Mouse (Mus musculus): ENCODE measurements around the gene Gm10643. TPM values are rescaled to one million over a fixed set of nuclear protein-coding genes. Genes with fewer than 3 reads are reported as not detected.

Gene Gm10643
- polyA plus RNA-seq, 1 experiment from 2014 or later = 1.8 TPM

- TF ChIP-seq CTCF (IDR thresholded peaks at IDR 0.05; ENCODE audit: low read depth) = no peak
Observed at GRCm38 (mm10) chr8:84063861-84064610, 901 bp downstream of the Gm10643 start.

GRCm38 (mm10) chr8:84060245-84060644 is 4.7 kb downstream of the Gm10643 start:
- no peak for ATAC-seq (replicated peaks; ENCODE audit: low FRiP score, low read depth)
- H3K4me1 ChIP-seq (replicated peaks; ENCODE audit: insufficient read depth, low read length) = no peaks in the 10 kb centered on the region
- H3K4me3 ChIP-seq (replicated peaks; ENCODE audit: low read depth, low read length) = no peak overlapping the region
- TF ChIP-seq CTCF (IDR thresholded peaks at IDR 0.05; ENCODE audit: low read depth) = no peak
- H3K4me2 ChIP-seq (ENCODE audit: low read length) = no peak overlapping the region
- no peak for DNase-seq (ENCODE audit: low spot score)
- WGBS = 89% methylated on average over 2 of the region's 2 CpGs
- H3K9me3 ChIP-seq (replicated peaks; ENCODE audit: low read length) = no peaks in the 10 kb centered on the region
- H3K36me3 ChIP-seq (ENCODE audit: insufficient read depth, low read length) = no peaks in the 10 kb centered on the region
- no peak overlapping the region for H3K9ac ChIP-seq (ENCODE audit: low read depth, low read length)
- no peak overlapping the region for H3K27ac ChIP-seq
- no peaks in the 10 kb centered on the region for H3K27me3 ChIP-seq (ENCODE audit: insufficient read depth, low read length)

More at GRCm38 (mm10) chr8:84063861-84064610, 901 bp downstream of the Gm10643 start:
- Histone ChIP-seq H3K36me3 (ENCODE audit: insufficient read depth, low read length) (no peaks in the 10 kb centered on the region), H3K4me1 (replicated peaks; ENCODE audit: insufficient read depth, low read length) (peaks cover 15% of the 10 kb centered on the region), H3K4me2 (ENCODE audit: low read length) (no peak overlapping the region), H3K9me3 (replicated peaks; ENCODE audit: low read length) (no peaks in the 10 kb centered on the region), H3K9ac (ENCODE audit: low read depth, low read length) (no peak overlapping the region), H3K4me3 (replicated peaks; ENCODE audit: low read depth, low read length) (no peak overlapping the region), H3K27me3 (ENCODE audit: insufficient read depth, low read length) (no peaks in the 10 kb centered on the region), H3K27ac (no peak overlapping the region)
- ATAC-seq (replicated peaks; ENCODE audit: low FRiP score, low read depth) (no peak), DNase-seq (ENCODE audit: low spot score) (no peak)
- 57% methylated on average over 8 of the region's 8 CpGs for WGBS

GRCm38 (mm10) chr8:84059226-84059625 is 5.7 kb downstream of the Gm10643 start:
- Histone ChIP-seq H3K36me3 (ENCODE audit: insufficient read depth, low read length) (no peaks in the 10 kb centered on the region), H3K9me3 (replicated peaks; ENCODE audit: low read length) (no peaks in the 10 kb centered on the region), H3K27me3 (ENCODE audit: insufficient read depth, low read length) (no peaks in the 10 kb centered on the region), H3K4me3 (replicated peaks; ENCODE audit: low read depth, low read length) (no peak overlapping the region), H3K27ac (no peak overlapping the region), H3K4me2 (ENCODE audit: low read length) (no peak overlapping the region), H3K4me1 (replicated peaks; ENCODE audit: insufficient read depth, low read length) (no peaks in the 10 kb centered on the region), H3K9ac (ENCODE audit: low read depth, low read length) (no peak overlapping the region)
- 88% methylated on average over 2 of the region's 2 CpGs for WGBS
- DNase-seq (ENCODE audit: low spot score) (no peak), ATAC-seq (replicated peaks; ENCODE audit: low FRiP score, low read depth) (no peak)
- no peak for TF ChIP-seq CTCF (IDR thresholded peaks at IDR 0.05; ENCODE audit: low read depth)

- 93% methylated on average over 1 of the region's 1 CpGs for WGBS
- DNase-seq (ENCODE audit: low spot score) = no peak
- Histone ChIP-seq H3K36me3 (ENCODE audit: insufficient read depth, low read length) (no peaks in the 10 kb centered on the region), H3K4me2 (ENCODE audit: low read length) (no peak overlapping the region), H3K9ac (ENCODE audit: low read depth, low read length) (no peak overlapping the region), H3K4me1 (replicated peaks; ENCODE audit: insufficient read depth, low read length) (no peaks in the 10 kb centered on the region), H3K27me3 (ENCODE audit: insufficient read depth, low read length) (no peaks in the 10 kb centered on the region), H3K27ac (no peak overlapping the region), H3K4me3 (replicated peaks; ENCODE audit: low read depth, low read length) (no peak overlapping the region), H3K9me3 (replicated peaks; ENCODE audit: low read length) (no peaks in the 10 kb centered on the region)
- no peak for ATAC-seq (replicated peaks; ENCODE audit: low FRiP score, low read depth)
- TF ChIP-seq CTCF (IDR thresholded peaks at IDR 0.05; ENCODE audit: low read depth) = no peak
Observed at GRCm38 (mm10) chr8:84057827-84058226, 7.1 kb downstream of the Gm10643 start.

- TF ChIP-seq CTCF (IDR thresholded peaks at IDR 0.05; ENCODE audit: low read depth) = no peak
- no peak overlapping the region for H3K27ac ChIP-seq
- H3K4me3 ChIP-seq (replicated peaks; ENCODE audit: low read depth, low read length) = no peak overlapping the region
- DNase-seq (ENCODE audit: low spot score) (no peak), ATAC-seq (replicated peaks; ENCODE audit: low FRiP score, low read depth) (no peak)
- no peak overlapping the region for H3K4me2 ChIP-seq (ENCODE audit: low read length)
- no peak overlapping the region for H3K9ac ChIP-seq (ENCODE audit: low read depth, low read length)
- no peaks in the 10 kb centered on the region for H3K36me3 ChIP-seq (ENCODE audit: insufficient read depth, low read length)
- WGBS = 94% methylated on average over 5 of the region's 5 CpGs
- no peaks in the 10 kb centered on the region for H3K27me3 ChIP-seq (ENCODE audit: insufficient read depth, low read length)
- no peaks in the 10 kb centered on the region for H3K9me3 ChIP-seq (replicated peaks; ENCODE audit: low read length)
- H3K4me1 ChIP-seq (replicated peaks; ENCODE audit: insufficient read depth, low read length) = no peaks in the 10 kb centered on the region
Observed at GRCm38 (mm10) chr8:84053229-84053628, 11.7 kb downstream of the Gm10643 start.

- Histone ChIP-seq H3K9me3 (replicated peaks; ENCODE audit: low read length) (no peaks in the 10 kb centered on the region), H3K9ac (ENCODE audit: low read depth, low read length) (no peak overlapping the region), H3K4me2 (ENCODE audit: low read length) (no peak overlapping the region), H3K4me1 (replicated peaks; ENCODE audit: insufficient read depth, low read length) (no peaks in the 10 kb centered on the region), H3K36me3 (ENCODE audit: insufficient read depth, low read length) (no peaks in the 10 kb centered on the region), H3K27ac (no peak overlapping the region), H3K4me3 (replicated peaks; ENCODE audit: low read depth, low read length) (no peak overlapping the region), H3K27me3 (ENCODE audit: insufficient read depth, low read length) (no peaks in the 10 kb centered on the region)
- 39% methylated on average over 3 of the region's 3 CpGs for WGBS
- ATAC-seq (replicated peaks; ENCODE audit: low FRiP score, low read depth) (no peak), DNase-seq (ENCODE audit: low spot score) (no peak)
- no peak for TF ChIP-seq CTCF (IDR thresholded peaks at IDR 0.05; ENCODE audit: low read depth)
Observed at GRCm38 (mm10) chr8:84052746-84053145, 12.2 kb downstream of the Gm10643 start.

All from kidney, postnatal 0 days (tissue).